ENCODE assay signal across 8 mouse cellular contexts in the genomic region with DNA sequence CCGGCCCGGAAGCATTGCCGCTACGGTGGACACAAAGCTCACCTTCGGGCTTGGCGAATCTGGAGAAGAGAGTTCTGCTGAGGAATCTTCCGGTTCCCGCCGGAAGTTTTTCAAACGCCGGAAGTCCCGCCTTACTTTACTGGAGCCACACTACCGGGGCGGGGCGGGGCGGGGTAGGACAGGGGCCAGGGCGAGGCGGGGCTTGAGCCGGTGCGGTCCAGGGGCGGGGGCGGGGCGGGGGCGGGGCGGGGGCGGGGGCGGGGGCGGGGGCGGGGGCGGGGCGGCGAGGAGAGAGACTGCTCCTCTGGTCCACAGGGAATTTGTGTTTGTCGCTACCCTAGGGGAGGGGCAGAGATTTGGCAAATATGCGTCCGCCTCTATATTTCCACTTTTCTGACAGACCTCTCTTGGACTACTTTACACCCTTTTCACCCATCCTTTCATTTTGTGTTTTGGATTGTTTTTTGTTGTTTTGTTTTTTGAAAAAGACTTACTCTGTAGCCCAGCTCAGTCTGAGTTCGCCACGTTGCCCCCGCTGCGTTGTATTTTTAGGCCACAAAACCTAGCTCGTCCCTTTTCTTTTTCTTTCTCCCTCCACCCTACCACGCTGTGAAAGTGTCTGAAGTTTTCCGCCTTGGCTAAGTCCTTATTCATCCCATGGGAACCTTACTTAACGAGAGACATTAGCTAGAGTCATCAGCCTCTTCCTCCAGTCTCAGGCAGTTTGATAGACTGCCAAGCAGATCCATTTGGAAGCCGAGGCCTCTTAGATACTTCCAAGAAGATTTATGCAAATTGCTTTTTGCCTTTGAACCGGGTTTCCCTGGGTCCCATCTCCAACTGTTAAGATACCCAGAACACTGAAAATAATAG. TPM values are rescaled to one million over a fixed set of nuclear protein-coding genes. Genes with fewer than 3 reads are reported as not detected.
DNase-seq lines count a peak whose midpoint lies in the region; ATAC-seq lines count a peak whose summit lies in the region.

Gene Srbd1, minus strand, starts transcription at position 97 of the 873 bp plus-strand sequence.

- WGBS in hindbrain, embryonic 14.5 days = 1% methylated on average over 33 of the region's 45 CpGs

- H3K9ac ChIP-seq in hindbrain, embryonic 14.5 days = peak within 1 kb of the TSS; percentile 74

- peak within 1 kb of the TSS; percentile 78 for H3K4me3 ChIP-seq in hindbrain, embryonic 14.5 days (replicated peaks; ENCODE audit: low read length)

- H3K4me2 ChIP-seq in hindbrain, embryonic 14.5 days (replicated peaks) = peak within 1 kb of the TSS; percentile 86

- peak; percentile 76 for DNase-seq in T-cell, adult 2 months (ENCODE audit: low spot score)
- DNase-seq in cerebellum, postnatal 14 days = peak; percentile 96 to 97
- peak; percentile 81 to 85 for DNase-seq in frontal cortex, postnatal 25 days (ENCODE audit: low spot score in 2 of 2)
- DNase-seq in hindbrain, embryonic 14.5 days (ENCODE audit: low spot score) = peak; percentile 93
- DNase-seq in left cerebral cortex, adult 11 months (ENCODE audit: low spot score) = peak; percentile 71
- DNase-seq in lung, postnatal 4 days = peak; percentile 92 to 93
- DNase-seq in retina, postnatal 7 days (ENCODE audit: low read depth, low spot score) = peak; percentile 90
- peak; percentile 85 to 92 for DNase-seq in urinary bladder, adult 18-20 months (ENCODE audit: low spot score in 2 of 2)

- H3K36me3 ChIP-seq in hindbrain, embryonic 14.5 days (replicated peaks; ENCODE audit: control insufficient read depth, insufficient read depth) = no peaks in the 10 kb centered on the region

- H3K27me3 ChIP-seq in hindbrain, embryonic 14.5 days (ENCODE audit: control insufficient read depth, insufficient read depth, low read length) = no peaks in the 10 kb centered on the region

- H3K27ac ChIP-seq in hindbrain, embryonic 14.5 days = peak within 1 kb of the TSS; percentile 40

- peaks cover 13% of the 10 kb centered on the region for H3K4me1 ChIP-seq in hindbrain, embryonic 14.5 days (replicated peaks; ENCODE audit: control insufficient read depth, insufficient read depth, low read length)

- H3K9me3 ChIP-seq in hindbrain, embryonic 14.5 days (ENCODE audit: control insufficient read depth, low read length) = no peaks in the 10 kb centered on the region

- peak; percentile 94 for ATAC-seq in hindbrain, embryonic 14.5 days (ENCODE audit: low FRiP score)

RNA-seq across cellular contexts. Expression of gene Srbd1, which starts in this region (rescaled TPM):
- polyA plus RNA-seq in hindbrain, embryonic 14.5 days (2014; fragmentation: Nextera tagmentation; extraction: Ambion mirVana) = 7.6 and 10.4 TPM in 2 replicates

Comparison
In these comparisons a context has a peak if more than half of its experiments do, and no peak if none do; other contexts are left out.
1. Peak in every context shown above with its lines: DNase-seq, ATAC-seq, H3K4me3 ChIP-seq and H3K27ac ChIP-seq.